Mouse (Mus musculus): ENCODE measurements at regions not wholly inside any gene's neighbourhood (a gene's known extent, or its start where the extent isn't known, plus 50 kb on each side); places are given as distances from the start of the nearest gene placed in this dataset.

- in situ Hi-C loops (cut with MboI, MseI): no loop called here
Measured at GRCm38 (mm10) chr1:71772526-71772925, 119.5 kb upstream of the Fn1 start.

- in situ Hi-C loops (cut with MboI, MseI): no loop called here
Measured at GRCm38 (mm10) chr1:71771798-71772197, 118.8 kb upstream of the Fn1 start.

DNA sequence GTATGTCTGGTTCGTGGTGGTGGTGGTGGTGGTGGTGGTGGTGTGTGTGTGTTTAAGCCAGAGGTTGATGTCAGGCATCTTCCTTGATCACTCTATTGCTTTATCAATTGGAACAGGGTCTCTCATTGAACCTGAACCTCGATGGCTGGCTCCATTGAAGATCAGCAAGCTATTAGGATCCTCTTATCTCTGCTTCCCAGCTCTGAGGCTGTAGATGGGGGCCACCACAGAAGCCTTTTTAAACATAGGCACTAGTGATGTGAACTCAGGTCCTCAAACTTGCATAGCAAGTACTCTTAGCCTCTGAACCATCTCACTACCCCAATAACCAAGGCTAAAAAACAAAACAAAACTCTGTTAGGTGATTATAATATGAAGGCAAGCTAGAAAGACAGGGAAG is 116.6 kb upstream of the Fn1 start:
- in situ Hi-C loops (cut with MboI, MseI): loop anchor here in 1 of 2 experiments (10.0 kb wide), 1 partner anchor 875 kb away; no protein-coding TSS in a partner anchor

GRCm38 (mm10) chr1:71767705-71768104 is 114.7 kb upstream of the Fn1 start:
- in situ Hi-C loops (cut with MboI, MseI): loop anchor here in 1 of 2 experiments (10.0 kb wide), 1 partner anchor 873 kb away; no protein-coding TSS in a partner anchor

DNA sequence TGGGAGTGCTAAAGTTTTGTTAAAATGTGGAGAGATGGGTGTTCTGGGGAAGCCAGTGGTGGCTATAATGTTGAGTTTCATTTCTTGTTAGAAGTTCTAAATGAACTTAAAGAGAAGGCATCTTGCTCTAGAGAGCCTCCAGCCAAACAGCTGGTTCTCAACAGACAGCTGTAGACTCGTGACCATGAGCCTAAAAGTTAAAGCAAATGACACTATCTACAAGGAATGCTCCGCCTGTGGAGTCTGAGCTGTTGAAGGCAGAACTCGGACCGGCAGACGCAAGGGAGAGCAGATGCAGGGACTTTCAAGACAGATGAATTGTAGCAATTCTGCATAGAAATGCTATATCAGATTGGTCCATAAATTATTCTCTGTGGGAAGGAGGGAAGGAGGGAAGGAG is 114.1 kb upstream of the Fn1 start:
- in situ Hi-C loops (cut with MboI, MseI): loop anchor here in 1 of 2 experiments (10.0 kb wide), 1 partner anchor 872 kb away; no protein-coding TSS in a partner anchor

DNA sequence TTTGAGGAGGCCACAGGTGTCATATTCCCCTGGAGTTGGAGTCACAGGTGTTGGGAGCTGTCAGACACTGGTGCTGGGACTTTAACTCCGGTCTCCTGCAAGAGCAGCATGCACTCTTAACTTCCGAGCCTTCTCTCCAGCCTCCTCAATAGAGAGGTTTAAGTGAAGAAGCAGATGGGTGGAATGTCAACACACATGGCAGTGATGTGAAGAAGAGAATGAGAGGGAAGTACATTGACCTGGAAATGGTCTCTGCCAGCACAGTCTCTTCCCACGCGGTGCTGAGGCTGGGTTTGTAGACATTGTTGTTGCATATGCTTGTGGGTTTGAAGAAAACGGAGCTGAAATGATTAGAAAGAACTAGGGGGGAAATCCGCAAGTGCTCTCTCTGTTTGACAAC is 112.0 kb upstream of the Fn1 start:
- in situ Hi-C loops (cut with MboI, MseI): loop anchor here in 1 of 2 experiments (10.0 kb wide), 1 partner anchor 870 kb away; no protein-coding TSS in a partner anchor

DNA sequence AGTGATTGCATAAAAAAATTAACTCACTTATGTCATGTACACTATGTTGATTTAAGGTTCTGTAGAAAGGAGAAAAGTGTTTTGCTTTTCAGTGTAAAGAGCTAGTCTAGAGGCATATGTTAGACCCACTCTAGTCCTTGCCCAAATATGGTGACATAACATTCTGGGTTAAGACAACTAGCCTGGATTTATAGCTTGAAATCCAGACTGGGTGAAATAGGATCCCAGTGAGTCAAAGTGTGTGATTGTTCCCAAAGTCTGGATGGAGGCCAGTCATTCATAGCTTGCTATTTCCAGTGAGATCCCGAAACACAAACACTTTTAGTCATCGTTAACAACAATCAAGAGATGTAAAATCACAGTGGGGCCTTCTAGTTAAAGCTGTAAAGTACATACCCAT is 110.5 kb upstream of the Fn1 start:
- in situ Hi-C loops (cut with MboI, MseI): loop anchor here in 1 of 2 experiments (10.0 kb wide), 1 partner anchor 869 kb away; no protein-coding TSS in a partner anchor

DNA sequence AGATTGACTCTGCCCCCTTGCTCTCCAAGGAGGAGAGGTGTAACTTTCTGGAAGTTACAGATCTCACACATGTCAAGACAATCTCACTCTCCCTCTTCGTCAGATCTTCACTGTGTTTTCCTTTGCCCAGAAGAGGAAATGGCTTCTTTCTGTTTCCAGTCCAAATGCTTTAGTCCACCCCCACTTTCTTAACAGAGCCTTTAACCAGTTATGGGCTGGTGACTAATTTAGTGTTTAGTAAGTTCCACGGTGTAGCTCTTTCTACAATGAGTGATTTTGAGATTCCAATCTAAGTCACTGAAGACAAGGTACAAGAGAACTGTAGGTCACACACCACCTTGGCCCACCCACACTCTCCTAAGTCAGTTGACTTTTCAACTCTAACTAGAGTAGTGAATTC is 107.3 kb upstream of the Fn1 start:
- in situ Hi-C loops (cut with MboI, MseI): loop anchor here in 1 of 2 experiments (10.0 kb wide), 1 partner anchor 866 kb away; no protein-coding TSS in a partner anchor

GRCm38 (mm10) chr1:71757236-71757635 is 104.2 kb upstream of the Fn1 start:
- in situ Hi-C loops (cut with MboI, MseI): no loop called here

DNA sequence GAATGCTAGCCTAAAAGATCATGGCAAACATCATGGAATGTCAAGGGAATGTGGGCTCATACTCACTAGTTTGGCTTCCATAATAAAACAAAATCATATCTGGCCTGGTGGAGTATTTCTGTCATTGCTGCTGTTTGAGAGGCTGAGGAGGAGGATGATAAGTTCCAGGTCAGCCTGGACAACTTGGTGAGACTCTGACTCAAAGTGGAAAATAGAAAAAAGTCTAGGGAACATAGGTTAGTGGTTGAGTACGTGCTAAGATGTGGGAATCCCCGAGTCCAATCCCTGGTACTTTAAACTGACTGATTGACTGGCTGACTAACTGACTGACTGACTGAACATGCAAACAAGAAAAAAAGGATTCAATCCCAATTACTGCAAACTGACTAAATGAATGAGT is 103.2 kb upstream of the Fn1 start:
- in situ Hi-C loops (cut with MboI, MseI): no loop called here

DNA sequence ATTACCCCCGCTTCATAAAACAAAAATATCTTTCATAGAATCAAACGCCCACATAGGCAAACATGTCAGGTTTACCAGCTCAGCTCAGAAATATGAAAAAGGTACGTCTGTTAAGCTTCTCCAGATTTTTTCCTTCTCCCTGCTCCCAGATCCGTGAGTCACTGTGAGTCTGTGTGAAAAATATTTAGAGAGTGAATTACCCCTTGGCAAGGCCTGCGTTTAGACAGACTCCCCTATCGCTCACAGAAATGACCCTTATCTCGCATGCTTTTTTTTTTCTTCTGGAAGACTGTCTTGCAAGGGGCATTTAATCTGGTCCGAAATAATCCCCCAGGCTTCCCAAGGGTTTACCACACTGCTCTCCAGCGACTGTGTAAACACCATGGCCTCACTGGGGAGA is 102.4 kb upstream of the Fn1 start:
- in situ Hi-C loops (cut with MboI, MseI): no loop called here

DNA sequence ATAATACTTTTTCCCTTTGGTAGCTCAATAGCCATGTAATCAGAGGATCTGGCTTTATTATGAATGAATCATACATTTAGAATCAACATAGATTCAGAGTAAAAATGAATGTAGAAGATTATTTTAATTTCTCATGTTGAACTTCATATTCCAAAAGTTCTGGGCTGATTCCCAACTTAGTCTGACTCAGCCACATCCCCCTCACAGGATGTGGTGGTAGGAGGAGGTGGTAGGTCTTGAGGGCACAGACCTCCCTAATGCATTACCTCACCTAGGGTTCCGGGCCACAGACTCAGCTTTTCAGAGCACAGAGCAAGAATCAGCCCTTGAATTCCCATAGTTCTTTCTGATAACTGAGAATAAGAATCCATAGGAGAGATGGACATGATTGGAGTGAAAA is 99.4 kb upstream of the Fn1 start:
- in situ Hi-C loops (cut with MboI, MseI): no loop called here

DNA sequence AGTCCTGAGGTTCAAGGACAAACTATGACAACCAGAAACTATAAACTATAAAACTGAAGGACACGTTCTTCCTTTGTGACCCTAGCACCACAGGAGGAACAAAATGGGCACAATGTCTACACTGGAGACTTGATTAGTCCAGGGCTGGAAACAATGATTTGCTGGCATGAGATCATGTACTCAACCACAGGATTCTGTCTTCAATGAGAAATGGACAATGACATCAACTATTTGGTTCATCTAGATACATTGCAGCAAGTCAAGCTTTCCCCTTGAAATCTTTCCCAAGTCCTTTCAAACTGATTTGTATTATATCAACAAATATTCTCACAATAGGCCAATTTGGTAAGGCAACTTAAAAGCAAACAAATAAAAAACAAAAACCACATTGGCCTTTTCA is 98.6 kb upstream of the Fn1 start:
- in situ Hi-C loops (cut with MboI, MseI): no loop called here

DNA sequence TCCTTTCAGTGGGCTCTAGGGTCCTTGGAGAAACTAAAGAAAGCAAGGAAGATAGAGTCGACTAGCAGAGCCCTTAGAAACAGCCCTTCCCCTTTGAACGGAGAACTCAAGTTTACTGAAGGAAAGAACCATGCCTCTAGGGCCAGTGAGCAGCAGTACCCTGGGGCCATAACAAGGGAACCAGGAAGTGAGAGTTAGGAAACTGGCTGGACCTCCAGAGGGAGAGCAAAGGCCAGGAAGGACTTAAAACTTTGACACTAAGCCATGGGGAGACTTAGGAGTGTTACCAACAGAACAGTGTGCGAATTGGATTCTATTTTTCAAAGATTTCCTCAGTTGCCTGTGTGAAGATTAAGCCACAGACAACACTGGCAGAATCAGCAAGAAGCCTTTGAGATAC is 82.6 kb upstream of the Fn1 start:
- in situ Hi-C loops (cut with MboI, MseI): no loop called here

DNA sequence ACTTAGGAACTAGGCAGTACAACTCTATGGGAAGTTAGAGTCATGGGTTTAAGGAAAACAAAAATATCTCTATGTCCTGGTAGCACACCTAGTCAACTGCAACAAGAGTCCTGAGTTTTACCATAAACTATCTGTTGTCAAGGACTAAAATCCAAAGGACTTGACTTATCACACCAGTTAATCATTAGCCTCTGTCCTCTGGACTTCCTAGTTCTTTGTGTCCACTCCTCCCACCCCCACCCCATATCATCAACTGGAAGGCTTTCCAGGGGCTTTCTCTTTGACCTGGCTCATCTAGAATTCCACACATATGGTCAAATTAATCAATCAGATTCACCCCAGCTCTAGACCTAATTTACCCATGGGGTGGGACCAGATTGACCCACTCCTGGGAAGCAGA is 78.6 kb upstream of the Fn1 start:
- in situ Hi-C loops (cut with MboI, MseI): no loop called here

GRCm38 (mm10) chr1:71731011-71731410 is 78.0 kb upstream of the Fn1 start:
- in situ Hi-C loops (cut with MboI, MseI): no loop called here

DNA sequence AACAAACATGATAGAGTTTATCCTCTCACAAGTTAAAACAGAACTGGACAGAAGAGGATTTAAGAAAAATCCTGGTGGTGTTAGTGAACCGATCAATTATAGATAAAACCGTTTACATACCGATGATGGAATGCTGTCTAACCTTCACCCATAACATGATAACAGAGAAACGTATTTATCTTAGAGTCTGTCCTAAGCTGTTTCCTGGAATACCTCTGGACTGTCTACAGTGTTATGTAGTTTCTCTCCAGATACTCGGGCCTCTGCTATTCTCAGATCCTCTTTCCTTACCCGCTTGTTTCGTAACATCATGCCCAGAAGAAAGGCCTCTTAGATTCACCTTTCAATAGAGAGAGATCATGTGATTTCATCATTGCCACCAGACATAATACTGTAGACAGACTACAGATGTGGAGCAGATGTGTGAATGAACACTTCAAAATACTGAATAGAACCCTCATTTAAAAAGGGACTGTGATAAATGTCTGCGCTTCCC is 75.9 kb upstream of the Fn1 start:
- in situ Hi-C loops (cut with MboI, MseI): no loop called here

DNA sequence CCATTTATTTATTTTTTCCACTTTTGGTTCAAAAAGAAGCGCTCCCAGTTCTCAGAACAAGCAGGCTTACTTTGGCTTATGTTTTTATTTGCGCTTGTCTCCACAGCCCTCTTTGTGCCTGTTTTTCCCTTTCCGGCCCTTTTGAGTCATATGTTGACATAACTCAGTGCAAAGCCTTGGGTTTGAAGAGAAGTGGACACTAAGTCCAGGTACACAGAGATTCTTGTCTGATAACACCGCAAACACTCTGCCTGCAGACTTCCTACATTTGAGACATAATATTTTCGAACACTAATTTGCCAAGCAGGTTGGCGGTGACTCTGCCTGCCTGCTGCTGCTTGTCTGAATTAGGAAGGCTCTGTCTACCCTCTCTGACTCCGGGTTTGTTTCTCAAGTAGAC is 70.8 kb upstream of the Fn1 start:
- in situ Hi-C loops (cut with MboI, MseI): no loop called here

DNA sequence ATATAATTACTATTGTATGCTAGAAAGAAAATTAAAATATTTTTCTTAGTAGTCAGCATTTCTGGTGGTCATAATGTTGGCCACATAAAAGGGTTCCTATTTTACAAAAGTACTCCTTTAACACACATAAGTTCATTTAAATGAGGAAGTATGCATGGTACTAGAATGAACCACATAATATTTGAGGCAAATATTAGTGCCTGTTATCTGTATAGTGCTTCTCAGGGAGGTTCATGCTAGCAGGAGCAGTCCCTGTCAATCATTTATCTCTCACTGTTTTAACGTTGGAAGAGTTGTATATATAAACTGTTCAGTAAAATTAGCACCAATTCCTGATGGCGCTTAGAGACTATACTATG is 70.0 kb upstream of the Fn1 start:
- in situ Hi-C loops (cut with MboI, MseI): no loop called here

DNA sequence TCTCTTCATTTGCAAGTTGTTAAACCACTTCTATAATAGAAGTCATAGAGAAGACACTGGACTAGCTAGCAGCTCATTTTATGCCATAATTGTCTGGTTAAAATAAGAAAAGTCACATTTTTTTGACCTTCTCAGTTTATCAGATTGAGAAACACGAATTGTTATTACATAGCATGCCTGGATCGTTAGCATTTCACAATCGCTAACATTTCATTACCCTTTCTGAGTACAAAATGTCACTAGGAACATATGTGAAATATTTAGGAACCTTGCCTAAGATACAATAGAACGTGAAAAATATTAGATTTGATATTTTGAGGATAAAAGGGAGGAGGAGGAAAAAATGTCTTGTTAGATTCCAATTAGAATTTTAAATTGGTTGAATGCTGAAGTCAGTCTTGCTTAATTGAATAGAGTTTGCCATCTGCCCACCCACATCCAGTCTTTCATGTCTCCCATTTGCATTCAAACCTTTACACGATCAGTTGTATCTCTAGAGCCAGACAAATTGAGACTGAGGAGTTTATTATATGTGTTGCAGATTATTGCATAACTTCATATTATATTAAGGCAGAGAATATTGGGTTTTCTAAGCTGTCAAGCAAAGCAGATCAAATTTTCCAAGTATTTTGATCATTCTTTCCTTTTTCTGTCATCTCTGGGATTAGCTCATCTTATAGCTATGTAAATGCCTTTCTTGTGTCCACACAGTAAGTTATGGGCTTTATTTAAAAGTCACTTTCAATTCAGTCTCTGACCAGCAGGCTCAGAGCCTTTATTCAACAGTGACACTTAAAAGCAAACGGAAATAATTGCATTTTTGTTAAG is 69.4 kb upstream of the Fn1 start:
- in situ Hi-C loops (cut with MboI, MseI): no loop called here

Measured in T-helper 17 cell (primary cell).